Mouse (Mus musculus) spleen, embryonic (tissue): ENCODE measurements around the gene 9930111J21Rik2.
"Not testable (repeated sequence)": the region's sequence is repeated elsewhere in the genome, so short reads cannot be mapped to it uniquely, and the experiment has no call there.

ENCODE experiments used
- CTCF ChIA-PET: fragments of 350-600 bp; sonication (Branson Sonifier 250); formaldehyde crosslinking; loops from one replicate; lab custom pipeline; 2022; lab: Charles Lee

The 9930111J21Rik2 gene

GRCm38 (mm10) chr11:49078719-49079118 is 27.7 kb upstream of the 9930111J21Rik2 start:
- CTCF ChIA-PET, result interaction anchor here (0.5 kb wide), 1 partner anchor 198 kb away, joined by 6 read pairs; no protein-coding TSS in a partner anchor

DNA sequence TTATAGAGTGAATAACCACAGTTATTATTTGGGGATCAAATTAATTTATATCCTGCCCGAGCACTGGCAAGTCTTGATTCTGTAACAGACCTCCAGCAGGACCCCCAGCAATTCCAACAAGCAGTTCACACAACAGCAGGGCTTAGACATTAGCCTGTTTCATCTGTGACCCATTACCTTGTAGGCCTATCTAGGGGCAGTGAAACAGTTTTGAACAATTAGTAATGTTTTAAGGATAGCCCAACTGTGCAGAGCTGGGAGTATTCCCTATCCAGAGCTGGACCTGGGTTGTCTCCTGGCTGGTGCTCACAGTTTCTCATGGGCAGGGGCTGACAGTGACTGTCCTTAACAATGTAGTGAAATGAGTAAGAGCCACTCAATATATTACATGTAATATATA is 26.0 kb upstream of the 9930111J21Rik2 start:
- CTCF ChIA-PET, result interaction anchor here (0.7 kb wide), 1 partner anchor 284 kb away, joined by 8 read pairs; no protein-coding TSS in a partner anchor

- CTCF ChIA-PET, result not testable (repeated sequence)
Measured at GRCm38 (mm10) chr11:49076001-49076757, 25.1 kb upstream of the 9930111J21Rik2 start, which contains the start of gene Ifi47. Ifi47 (plus strand) TSS chr11:49076587.

- CTCF ChIA-PET, result no interaction called here
Measured at GRCm38 (mm10) chr11:49068358-49068757, 17.3 kb upstream of the 9930111J21Rik2 start.

DNA sequence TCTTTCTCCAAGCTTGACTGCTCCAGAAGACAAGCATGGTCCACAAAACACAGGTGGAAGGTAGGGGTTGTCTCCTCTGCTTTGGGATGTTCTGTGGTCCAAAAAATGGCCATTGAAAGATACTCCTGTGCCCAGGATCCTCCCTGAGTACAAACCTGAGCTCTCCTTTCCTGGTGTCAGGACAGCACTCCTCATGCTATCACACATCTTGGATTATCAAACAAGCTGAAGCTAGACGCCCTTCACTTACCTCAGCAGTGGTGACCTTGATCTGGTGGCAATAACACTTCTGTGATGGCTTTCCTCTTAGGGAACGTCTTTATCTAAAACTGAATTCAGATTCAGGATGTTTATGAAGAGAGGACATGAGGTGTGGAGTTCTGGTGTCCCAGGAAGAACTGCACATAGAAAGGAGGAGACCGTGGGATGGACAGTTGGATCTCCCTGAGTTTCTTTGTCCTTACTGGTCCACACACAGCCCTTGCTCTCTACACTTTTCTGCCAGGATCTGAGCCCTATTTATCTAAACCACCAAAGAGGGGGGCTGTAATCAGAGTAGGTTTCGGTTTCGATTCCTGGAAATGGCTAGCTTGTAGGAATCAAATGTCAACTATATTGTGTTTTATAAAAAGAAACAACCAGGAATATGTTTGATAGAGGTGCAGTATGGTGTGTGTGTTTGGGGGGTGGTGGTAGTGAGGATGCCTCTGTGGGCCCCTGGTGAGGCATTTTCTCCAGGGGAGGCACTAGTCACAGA is 12.8 kb upstream of the 9930111J21Rik2 start, which contains the start of gene Tgtp2:
Gene Tgtp2 (minus strand): TSS at position 494 of the 757 bp plus-strand sequence.
- CTCF ChIA-PET, result not testable (repeated sequence)

DNA sequence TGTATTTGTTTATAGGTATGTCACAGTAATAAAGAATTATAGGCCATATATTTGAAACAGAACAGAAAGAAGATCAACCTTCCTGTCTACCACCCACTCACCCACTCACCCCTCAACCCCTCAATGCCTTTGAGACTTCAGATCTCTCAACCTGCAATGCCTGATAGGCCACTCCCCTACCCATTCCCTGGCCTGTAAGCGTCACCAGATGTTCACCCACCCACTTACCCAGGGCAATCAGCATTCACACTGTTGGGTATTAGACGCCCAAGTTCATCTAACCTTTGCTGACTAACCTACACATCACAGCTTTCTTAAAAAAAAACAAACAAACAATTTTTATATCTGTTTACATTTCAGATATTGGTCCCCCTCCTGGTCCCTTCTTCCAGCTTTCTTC is 10.8 kb upstream of the 9930111J21Rik2 start:
- CTCF ChIA-PET, result interaction anchor here (0.5 to 0.7 kb wide), 2 partner anchors 190 to 226 kb away, joined by 3 read pairs; partner anchors contain the start of gene Irgm1

- CTCF ChIA-PET, result not testable (repeated sequence)
Measured at GRCm38 (mm10) chr11:49060061-49060460, 9.0 kb upstream of the 9930111J21Rik2 start.

DNA sequence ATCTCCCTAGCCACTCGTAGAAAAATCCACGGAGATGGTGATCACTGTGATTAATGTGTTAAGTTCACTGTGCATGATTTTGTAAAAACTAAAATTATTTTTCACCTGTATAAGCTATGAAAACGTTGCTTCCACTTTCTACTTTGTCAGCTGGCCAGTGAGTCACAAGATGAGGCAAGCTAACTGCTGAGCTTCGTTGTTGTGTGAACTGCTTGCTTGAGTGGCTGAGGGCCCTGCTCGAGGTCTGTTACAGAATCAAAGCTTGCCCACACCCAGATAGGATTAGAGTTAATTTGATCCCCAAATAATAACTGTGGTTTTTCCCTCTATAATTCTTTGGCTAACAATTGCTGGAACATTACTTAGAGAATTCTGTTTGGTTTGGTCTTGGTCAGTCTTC is 852 bp upstream of the 9930111J21Rik2 start:
- CTCF ChIA-PET, result not testable (repeated sequence)

- CTCF ChIA-PET, result not testable (repeated sequence)
Measured at GRCm38 (mm10) chr11:49050064-49050463, 978 bp downstream of the 9930111J21Rik2 start.

GRCm38 (mm10) chr11:49012074-49012473 is 39.0 kb downstream of the 9930111J21Rik2 start:
- CTCF ChIA-PET, result not testable (repeated sequence)

DNA sequence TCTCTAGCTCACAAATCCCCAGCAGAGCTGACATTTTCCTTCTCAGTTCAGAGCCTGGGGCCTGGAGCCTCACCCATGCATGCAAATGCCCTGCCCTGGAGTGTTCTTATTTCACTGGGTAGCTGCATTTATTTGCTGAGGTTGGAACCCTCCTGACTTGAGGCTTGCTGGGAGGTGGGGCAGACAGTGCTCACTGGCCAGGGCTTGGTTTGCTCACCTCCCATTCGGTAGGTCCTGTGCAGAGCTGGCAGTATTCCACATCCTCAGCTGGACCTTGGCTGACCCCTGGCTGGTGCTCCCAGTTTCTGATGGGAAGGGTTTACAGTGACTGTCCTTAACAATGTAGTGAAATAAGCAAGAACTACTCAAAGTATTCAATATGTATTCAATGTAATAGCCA is 44.3 kb downstream of the 9930111J21Rik2 start:
- CTCF ChIA-PET, result not testable (repeated sequence)

- CTCF ChIA-PET, result not testable (repeated sequence)
Measured at GRCm38 (mm10) chr11:49006317-49006716, 44.7 kb downstream of the 9930111J21Rik2 start.

DNA sequence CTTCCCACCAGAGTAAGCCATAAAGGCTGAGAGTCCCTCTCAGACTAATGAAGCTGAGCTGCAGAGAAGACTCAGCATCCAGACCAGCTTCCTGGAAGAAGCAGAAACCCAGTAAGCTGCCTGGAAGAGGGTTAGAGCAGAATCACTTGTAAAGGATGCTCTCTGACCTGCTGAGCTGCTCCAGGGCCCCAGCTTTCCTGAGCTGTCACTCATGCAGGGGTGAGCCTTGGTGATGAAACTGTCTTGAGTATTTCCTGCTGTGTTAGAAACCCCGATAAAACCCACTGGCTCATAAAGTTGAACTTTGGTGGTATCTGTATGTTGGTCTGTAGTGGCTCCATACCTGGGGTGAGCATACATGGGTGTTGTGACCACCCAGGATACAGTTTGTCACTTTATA is 50.6 kb downstream of the 9930111J21Rik2 start:
- CTCF ChIA-PET, result not testable (repeated sequence)

- CTCF ChIA-PET, result not testable (repeated sequence)
Measured at GRCm38 (mm10) chr11:48994018-48994417, 57.0 kb downstream of the 9930111J21Rik2 start, which contains the start of gene Tgtp1. Tgtp1 (minus strand) TSS chr11:48994172.

DNA sequence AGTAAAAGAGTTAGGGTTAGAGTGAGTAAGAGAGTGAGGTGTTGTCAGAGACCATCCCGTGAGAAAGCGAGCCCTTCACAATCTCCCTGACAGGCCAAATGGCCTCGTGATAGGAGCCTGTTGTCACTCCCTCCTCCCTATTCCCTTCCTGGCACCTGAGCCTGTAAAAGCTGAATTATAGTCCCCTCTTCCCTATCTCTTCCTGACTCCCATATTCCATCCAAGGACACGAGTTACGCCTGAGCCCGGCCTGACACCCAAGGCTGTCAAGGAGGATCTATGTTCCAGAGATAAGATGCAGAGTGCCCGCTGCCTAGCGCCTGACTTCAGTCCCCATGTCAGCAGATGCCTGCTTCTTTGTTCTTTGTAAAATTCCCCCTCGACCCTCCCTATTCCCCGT is 57.7 kb downstream of the 9930111J21Rik2 start:
- CTCF ChIA-PET, result interaction anchor here (1.2 kb wide), 1 partner anchor 100 kb away, joined by 3 read pairs; no protein-coding TSS in a partner anchor

DNA sequence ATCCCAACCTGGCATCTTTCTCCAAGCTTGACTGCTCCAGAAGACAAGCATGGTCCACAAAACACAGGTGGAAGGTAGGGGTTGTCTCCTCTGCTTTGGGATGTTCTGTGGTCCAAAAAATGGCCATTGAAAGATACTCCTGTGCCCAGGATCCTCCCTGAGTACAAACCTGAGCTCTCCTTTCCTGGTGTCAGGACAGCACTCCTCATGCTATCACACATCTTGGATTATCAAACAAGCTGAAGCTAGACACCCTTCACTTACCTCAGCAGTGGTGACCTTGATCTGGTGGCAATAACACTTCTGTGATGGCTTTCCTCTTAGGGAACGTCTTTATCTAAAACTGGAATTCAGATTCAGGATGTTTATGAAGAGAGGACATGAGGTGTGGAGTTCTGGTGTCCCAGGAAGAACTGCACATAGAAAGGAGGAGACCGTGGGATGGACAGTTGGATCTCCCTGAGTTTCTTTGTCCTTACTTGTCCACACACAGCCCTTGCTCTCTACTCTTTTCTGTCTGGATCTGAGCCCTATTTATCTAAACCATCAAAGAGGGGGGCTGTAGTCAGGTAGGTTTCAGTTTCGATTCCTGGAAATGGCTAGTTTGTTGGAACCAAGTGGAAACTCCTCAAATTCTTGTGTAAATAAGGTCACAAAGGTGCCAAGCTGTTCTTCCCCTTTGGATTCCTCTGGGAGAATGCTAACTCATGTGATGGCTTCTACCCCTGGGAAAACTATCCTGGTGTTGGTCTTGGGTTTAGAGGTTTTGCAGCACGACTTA is 59.1 kb downstream of the 9930111J21Rik2 start, which contains the start of gene Gm12185:
Gene Gm12185 (minus strand): TSS at position 487 of the 781 bp plus-strand sequence.
- CTCF ChIA-PET, result interaction anchor here (1.2 kb wide), 1 partner anchor 102 kb away, joined by 3 read pairs; no protein-coding TSS in a partner anchor

DNA sequence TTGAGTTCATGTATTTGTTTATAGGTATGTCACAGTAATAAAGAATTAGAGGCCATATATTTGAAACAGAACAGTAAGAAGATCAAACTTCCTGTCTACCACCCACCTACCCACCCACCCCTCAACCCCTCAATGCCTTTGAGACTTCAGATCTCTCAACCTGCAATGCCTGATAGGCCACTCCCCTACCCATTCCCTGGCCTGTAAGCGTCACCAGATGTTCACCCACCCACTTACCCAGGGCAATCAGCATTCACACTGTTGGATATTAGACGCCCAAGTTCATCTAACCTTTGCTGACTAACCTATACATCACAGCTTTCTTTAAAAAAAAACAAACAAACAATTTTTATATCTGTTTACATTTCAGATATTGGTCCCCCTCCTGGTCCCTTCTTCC is 61.1 kb downstream of the 9930111J21Rik2 start:
- CTCF ChIA-PET, result not testable (repeated sequence)

GRCm38 (mm10) chr11:48988219-48988618 is 62.8 kb downstream of the 9930111J21Rik2 start:
- CTCF ChIA-PET, result not testable (repeated sequence)

DNA sequence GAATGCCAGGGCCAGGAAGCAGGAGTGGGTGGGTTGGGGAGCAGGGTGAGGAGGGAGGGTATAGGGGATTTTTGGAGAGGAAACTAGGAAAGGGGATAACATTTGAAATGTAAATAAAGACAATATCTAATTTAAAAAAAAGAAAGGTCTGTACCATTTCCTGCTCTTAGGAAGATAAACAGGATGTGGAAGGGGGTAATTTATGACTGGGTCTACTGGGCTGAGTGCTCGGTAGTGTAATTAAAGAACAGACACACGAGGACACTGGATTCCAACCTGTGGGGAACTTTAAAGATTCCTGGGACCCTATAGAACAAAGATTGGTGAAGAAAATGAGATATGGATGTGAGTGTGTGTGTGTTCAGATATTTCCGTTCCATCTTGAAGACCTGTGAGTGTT is 68.2 kb downstream of the 9930111J21Rik2 start:
- CTCF ChIA-PET, result not testable (repeated sequence)

DNA sequence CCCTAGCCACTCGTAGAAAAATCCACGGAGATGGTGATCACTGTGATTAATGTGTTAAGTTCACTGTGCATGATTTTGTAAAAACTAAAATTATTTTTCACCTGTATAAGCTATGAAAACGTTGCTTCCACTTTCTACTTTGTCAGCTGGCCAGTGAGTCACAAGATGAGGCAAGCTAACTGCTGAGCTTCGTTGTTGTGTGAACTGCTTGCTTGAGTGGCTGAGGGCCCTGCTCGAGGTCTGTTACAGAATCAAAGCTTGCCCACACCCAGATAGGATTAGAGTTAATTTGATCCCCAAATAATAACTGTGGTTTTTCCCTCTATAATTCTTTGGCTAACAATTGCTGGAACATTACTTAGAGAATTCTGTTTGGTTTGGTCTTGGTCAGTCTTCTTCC is 71.0 kb downstream of the 9930111J21Rik2 start:
- CTCF ChIA-PET, result not testable (repeated sequence)

- CTCF ChIA-PET, result not testable (repeated sequence)
Measured at GRCm38 (mm10) chr11:48979251-48979650, 71.8 kb downstream of the 9930111J21Rik2 start, which contains the start of gene 9930111J21Rik1. 9930111J21Rik1 (minus strand) TSS chr11:48979398.
